Mouse (Mus musculus): ENCODE results near the gene Slc43a1. TPM values are rescaled to one million over a fixed set of nuclear protein-coding genes. Genes with fewer than 3 reads are reported as not detected.

The Slc43a1 gene
- polyA plus RNA-seq, 1 experiment: not detected

DNA sequence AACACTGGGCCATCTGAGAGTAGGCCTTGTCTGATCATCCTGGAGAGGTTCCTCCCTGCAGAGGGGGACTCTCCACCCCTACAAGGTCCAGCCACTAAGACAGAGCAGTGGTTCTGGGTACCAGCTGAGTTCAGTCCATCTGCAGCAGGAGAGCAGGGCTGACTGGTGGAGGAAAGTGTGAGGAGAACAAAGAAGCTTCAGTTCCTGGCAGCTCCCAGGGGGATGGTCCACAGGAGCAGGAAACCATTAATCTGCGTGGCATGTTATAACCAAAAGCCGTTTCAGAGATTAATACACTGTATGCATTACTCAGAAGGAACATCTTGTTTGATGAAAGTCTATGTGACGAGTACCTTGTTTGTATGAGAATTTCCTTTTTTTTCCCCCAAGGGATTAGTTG, 74.1 kb downstream of the Slc43a1 start:
- TF ChIP-seq GATA1 (IDR thresholded peaks at IDR 0.05; ENCODE audit: low read length): no peak

Other genes with a start within 250 kb of the Slc43a1 start
- 10.8 and 13.2 TPM in 2 replicates for gene Ctnnd1, start 188.1 kb upstream of the Slc43a1 start, polyA plus RNA-seq (2012)
- not detected in 2 replicates for gene Btbd18, start 179.8 kb upstream of the Slc43a1 start, polyA plus RNA-seq (2012)
- gene Selenoh, start 168.1 kb upstream of the Slc43a1 start, polyA plus RNA-seq (2012): 410 and 495 TPM in 2 replicates
- gene Gm28635, start 160.8 kb upstream of the Slc43a1 start, polyA plus RNA-seq (2012): not detected in 2 replicates
- gene Med19, start 160.4 kb upstream of the Slc43a1 start, polyA plus RNA-seq (2012): 26.7 and 30.6 TPM in 2 replicates
- 3.4 and 5.5 TPM in 2 replicates for gene Tmx2, start 159.7 kb upstream of the Slc43a1 start, polyA plus RNA-seq (2012)
- 28.6 and 31.5 TPM in 2 replicates for gene Zdhhc5, start 123.7 kb upstream of the Slc43a1 start, polyA plus RNA-seq (2012)
- gene Clp1, start 111.5 kb upstream of the Slc43a1 start, polyA plus RNA-seq (2012): 0.71 and 0.84 TPM in 2 replicates
- gene Ypel4, start 104.8 kb upstream of the Slc43a1 start, polyA plus RNA-seq (2012): 1.4 TPM in 2 replicates
- 0.11 TPM in 1 of 2 replicates, not detected in the other for gene Gm19426, start 95.2 kb upstream of the Slc43a1 start, polyA plus RNA-seq (2012)
- gene Serping1, start 63.4 kb upstream of the Slc43a1 start, polyA plus RNA-seq (2012): not detected in 2 replicates
- gene Ube2l6, start 40.0 kb upstream of the Slc43a1 start, polyA plus RNA-seq (2012): 1.5 and 5.3 TPM in 2 replicates
- not detected in 2 replicates for gene Smtnl1, start 16.2 kb upstream of the Slc43a1 start, polyA plus RNA-seq (2012)
- 13.4 and 17.2 TPM in 2 replicates for gene Timm10, start 11.9 kb upstream of the Slc43a1 start, polyA plus RNA-seq (2012)
- gene Rtn4rl2, start 47.9 kb downstream of the Slc43a1 start, polyA plus RNA-seq (2012): not detected in 2 replicates
- gene Slc43a3, start 97.7 kb downstream of the Slc43a1 start, polyA plus RNA-seq (2012): 16.5 and 23.1 TPM in 2 replicates
- gene Prg2, start 141.6 kb downstream of the Slc43a1 start, polyA plus RNA-seq (2012): not detected in 2 replicates
- gene Prg3, start 149.4 kb downstream of the Slc43a1 start, polyA plus RNA-seq (2012): not detected in 2 replicates
- gene Ssrp1, start 198.4 kb downstream of the Slc43a1 start, polyA plus RNA-seq (2012): 58.3 and 107 TPM in 2 replicates
- 0.04 TPM in 1 of 2 replicates, not detected in the other for gene P2rx3, start 198.6 kb downstream of the Slc43a1 start, polyA plus RNA-seq (2012)
- 2.5 and 3.7 TPM in 2 replicates for gene Tnks1bp1, start 209.2 kb downstream of the Slc43a1 start, polyA plus RNA-seq (2012)

All from G1E-ER4 (cell line).